Mouse (Mus musculus) limb, embryonic 15.5 days (tissue): ENCODE measurements around the gene Gm20388. TPM values are rescaled to one million over a fixed set of nuclear protein-coding genes. Genes with fewer than 3 reads are reported as not detected.

Experiments used
- ATAC-seq: fragments of 200-750 bp; cut with Nextera tagmentation; 2 replicates; pipeline ENCODE4 v1.8.0; 2017; ENCODE audit warnings: low read depth, moderate TSS enrichment; ENCODE audit not compliant: insufficient number of reproducible peaks, low FRiP score, low TSS enrichment
- H3K27ac ChIP-seq: fragments of 300-500 bp; sonication (generic); 2 replicates; pipeline ENCODE4 v1.5.1; 2015; ENCODE audit warnings: moderate library complexity, mild to moderate bottlenecking, inconsistent platforms
- H3K27me3 ChIP-seq: fragments of 300-500 bp; sonication (generic); 2 replicates; pipeline ENCODE4 v1.6.1; 2015; ENCODE audit warnings: inconsistent platforms
- H3K36me3 ChIP-seq: fragments of 300-500 bp; sonication (generic); 2 replicates; pipeline ENCODE4 v1.6.1; 2015; ENCODE audit warnings: inconsistent platforms
- H3K4me1 ChIP-seq: fragments of 300-500 bp; sonication (generic); 2 replicates; pipeline ENCODE4 v1.6.1; 2015; ENCODE audit warnings: inconsistent platforms
- H3K4me2 ChIP-seq: fragments of 300-500 bp; sonication (generic); 2 replicates; pipeline ENCODE4 v1.6.1; 2015; ENCODE audit warnings: mild to moderate bottlenecking, inconsistent platforms
- H3K4me3 ChIP-seq: fragments of 300-500 bp; sonication (generic); 2 replicates; pipeline ENCODE4 v1.5.1; 2015; ENCODE audit warnings: mild to moderate bottlenecking, inconsistent platforms
- H3K9ac ChIP-seq: fragments of 300-500 bp; sonication (generic); 2 replicates; pipeline ENCODE4 v1.6.1; 2015; ENCODE audit warnings: inconsistent platforms
- H3K9me3 ChIP-seq: fragments of 300-500 bp; sonication (generic); 2 replicates; pipeline ENCODE4 v1.6.1; 2016; ENCODE audit warnings: inconsistent platforms
- WGBS: fragments of 180-500 bp; shearing (Covaris S2); methylation state at CpG from one replicate; pipeline ENCODE4 v1.1.7; 2015; 5-methylcytosine and 5-hydroxymethylcytosine counted together
- polyA plus RNA-seq: library from polyadenylated mRNA; unstranded; fragments of >200 nt; fragmentation: Nextera tagmentation; extraction: Ambion mirVana; gene quantifications from 2 replicates; pipeline ENCODE4 v1.2.1, GENCODE M21; 2015

Gm20388 gene
- polyA plus RNA-seq, 1 experiment from 2014 or later = 4.9 TPM

GRCm38 (mm10) chr8:122294273-122294683, 2383.6 kb downstream of the Gm20388 start:
- Histone ChIP-seq H3K4me2 (no peak overlapping the region), H3K4me1 (peaks cover 28% of the 10 kb centered on the region), H3K27me3 (no peaks in the 10 kb centered on the region), H3K4me3 (no peak overlapping the region), H3K36me3 (no peaks in the 10 kb centered on the region), H3K9me3 (no peaks in the 10 kb centered on the region), H3K9ac (no peak overlapping the region), H3K27ac (0 out of 2 replicates have a peak overlapping the region, but pooled peaks have one; percentile 18)
- ATAC-seq = peak; percentile 75
- WGBS = 6% methylated on average over 7 of the region's 7 CpGs

- no peaks in the 10 kb centered on the region for H3K36me3 ChIP-seq
- no peaks in the 10 kb centered on the region for H3K9me3 ChIP-seq
- H3K9ac ChIP-seq = no peak overlapping the region
- no peaks in the 10 kb centered on the region for H3K27me3 ChIP-seq
- H3K4me1 ChIP-seq = peaks cover 28% of the 10 kb centered on the region
- ATAC-seq = no peak
- H3K27ac ChIP-seq = no peak overlapping the region
- WGBS = 67% methylated on average over 9 of the region's 9 CpGs
- no peak overlapping the region for H3K4me3 ChIP-seq
- H3K4me2 ChIP-seq = no peak overlapping the region
Observed at GRCm38 (mm10) chr8:122295389-122295788, 2384.7 kb downstream of the Gm20388 start.

- peaks cover 28% of the 10 kb centered on the region for H3K4me1 ChIP-seq
- H3K4me2 ChIP-seq = no peak overlapping the region
- no peaks in the 10 kb centered on the region for H3K36me3 ChIP-seq
- peak overlapping the region; percentile 47; the same call in 1 of the 2 replicates for H3K27ac ChIP-seq
- H3K9ac ChIP-seq = no peak overlapping the region
- H3K9me3 ChIP-seq = no peaks in the 10 kb centered on the region
- no peaks in the 10 kb centered on the region for H3K27me3 ChIP-seq
- 52% methylated on average over 24 of the region's 24 CpGs for WGBS
- no peak overlapping the region for H3K4me3 ChIP-seq
- no peak for ATAC-seq
Observed at GRCm38 (mm10) chr8:122296173-122297001, 2385.7 kb downstream of the Gm20388 start.

- peaks cover 17% of the 10 kb centered on the region for H3K4me1 ChIP-seq
- no peaks in the 10 kb centered on the region for H3K27me3 ChIP-seq
- no peak overlapping the region for H3K27ac ChIP-seq
- no peak overlapping the region for H3K4me3 ChIP-seq
- 70% methylated on average over 16 of the region's 16 CpGs for WGBS
- H3K36me3 ChIP-seq = no peaks in the 10 kb centered on the region
- H3K9ac ChIP-seq = no peak overlapping the region
- no peak overlapping the region for H3K4me2 ChIP-seq
- no peaks in the 10 kb centered on the region for H3K9me3 ChIP-seq
- ATAC-seq = no peak
Observed at GRCm38 (mm10) chr8:122299581-122300254, 2389.1 kb downstream of the Gm20388 start.

GRCm38 (mm10) chr8:122301081-122301480, 2390.4 kb downstream of the Gm20388 start:
- no peak overlapping the region for H3K4me2 ChIP-seq
- no peak for ATAC-seq
- H3K4me3 ChIP-seq = no peak overlapping the region
- H3K9me3 ChIP-seq = no peaks in the 10 kb centered on the region
- no peak overlapping the region for H3K9ac ChIP-seq
- WGBS = 85% methylated on average over 13 of the region's 13 CpGs
- no peak overlapping the region for H3K27ac ChIP-seq
- peaks cover 12% of the 10 kb centered on the region for H3K4me1 ChIP-seq
- H3K27me3 ChIP-seq = no peaks in the 10 kb centered on the region
- no peaks in the 10 kb centered on the region for H3K36me3 ChIP-seq

GRCm38 (mm10) chr8:122301866-122302265, 2391.2 kb downstream of the Gm20388 start:
- 86% methylated on average over 5 of the region's 5 CpGs for WGBS
- Histone ChIP-seq H3K9ac (no peak overlapping the region), H3K4me3 (no peak overlapping the region), H3K9me3 (no peaks in the 10 kb centered on the region), H3K4me1 (peaks cover 4% of the 10 kb centered on the region), H3K36me3 (no peaks in the 10 kb centered on the region), H3K4me2 (no peak overlapping the region), H3K27ac (no peak overlapping the region), H3K27me3 (no peaks in the 10 kb centered on the region)
- ATAC-seq = no peak

GRCm38 (mm10) chr8:122303451-122303850, 2392.8 kb downstream of the Gm20388 start:
- no peak overlapping the region for H3K27ac ChIP-seq
- no peaks in the 10 kb centered on the region for H3K36me3 ChIP-seq
- 60% methylated on average over 6 of the region's 6 CpGs for WGBS
- no peak overlapping the region for H3K4me2 ChIP-seq
- H3K4me3 ChIP-seq = no peak overlapping the region
- H3K4me1 ChIP-seq = peaks cover 3% of the 10 kb centered on the region
- H3K27me3 ChIP-seq = no peaks in the 10 kb centered on the region
- H3K9ac ChIP-seq = no peak overlapping the region
- no peak for ATAC-seq
- no peaks in the 10 kb centered on the region for H3K9me3 ChIP-seq

GRCm38 (mm10) chr8:122304058-122304457, 2393.4 kb downstream of the Gm20388 start:
- no peak overlapping the region for H3K9ac ChIP-seq
- H3K4me2 ChIP-seq = no peak overlapping the region
- ATAC-seq = no peak
- H3K9me3 ChIP-seq = no peaks in the 10 kb centered on the region
- no peaks in the 10 kb centered on the region for H3K27me3 ChIP-seq
- H3K4me1 ChIP-seq = peaks cover 3% of the 10 kb centered on the region
- no peak overlapping the region for H3K4me3 ChIP-seq
- peaks cover 5% of the 10 kb centered on the region; the same call in 1 of the 2 replicates for H3K36me3 ChIP-seq
- no peak overlapping the region for H3K27ac ChIP-seq
- 23% methylated on average over 3 of the region's 3 CpGs for WGBS

GRCm38 (mm10) chr8:122306660-122307399, 2396.2 kb downstream of the Gm20388 start:
- H3K9me3 ChIP-seq = no peaks in the 10 kb centered on the region
- no peak for ATAC-seq
- peaks cover 3% of the 10 kb centered on the region for H3K4me1 ChIP-seq
- H3K4me3 ChIP-seq = no peak overlapping the region
- no peak overlapping the region for H3K4me2 ChIP-seq
- WGBS = 84% methylated on average over 26 of the region's 26 CpGs
- no peaks in the 10 kb centered on the region for H3K27me3 ChIP-seq
- H3K27ac ChIP-seq = no peak overlapping the region
- H3K36me3 ChIP-seq = peaks cover 7% of the 10 kb centered on the region; the same call in 1 of the 2 replicates
- no peak overlapping the region for H3K9ac ChIP-seq

- WGBS = 74% methylated on average over 8 of the region's 8 CpGs
Observed at GRCm38 (mm10) chr8:122307836-122308235, 2397.2 kb downstream of the Gm20388 start.

GRCm38 (mm10) chr8:122309272-122309671, 2398.6 kb downstream of the Gm20388 start:
- Histone ChIP-seq H3K36me3 (peaks cover 7% of the 10 kb centered on the region; the same call in 1 of the 2 replicates), H3K27ac (no peak overlapping the region), H3K4me1 (peaks cover 3% of the 10 kb centered on the region; the same call in 1 of the 2 replicates), H3K9ac (no peak overlapping the region), H3K4me2 (no peak overlapping the region), H3K9me3 (no peaks in the 10 kb centered on the region), H3K4me3 (no peak overlapping the region), H3K27me3 (no peaks in the 10 kb centered on the region)
- no peak for ATAC-seq
- WGBS = 85% methylated on average over 12 of the region's 12 CpGs

More at GRCm38 (mm10) chr8:122307836-122308235, 2397.2 kb downstream of the Gm20388 start:
- Histone ChIP-seq H3K4me2 (no peak overlapping the region), H3K9ac (no peak overlapping the region), H3K4me1 (peaks cover 1% of the 10 kb centered on the region), H3K36me3 (peaks cover 7% of the 10 kb centered on the region; the same call in 1 of the 2 replicates), H3K27me3 (no peaks in the 10 kb centered on the region), H3K27ac (no peak overlapping the region), H3K9me3 (no peaks in the 10 kb centered on the region), H3K4me3 (no peak overlapping the region)
- ATAC-seq = no peak
